Mouse (Mus musculus) kidney, adult 2 months (tissue): ENCODE data around the gene Zfp9. TPM values are rescaled to one million over a fixed set of nuclear protein-coding genes. Genes with fewer than 3 reads are reported as not detected.

Experiments
- DNase-seq: peaks from one replicate; pipeline ENCODE4 v3.0.0; 2021
- H3K27ac ChIP-seq: fragments of 200-500 bp; 2 replicates; pipeline ENCODE4 v1.5.1; 2012; ENCODE audit warnings: low read depth, low read length, control low read depth, inconsistent platforms; ENCODE audit not compliant: insufficient read depth
- H3K27me3 ChIP-seq: fragments of 200-500 bp; replicated peaks from 2 replicates; pipeline ENCODE4 v1.6.1; 2012; ENCODE audit warnings: mild to moderate bottlenecking, moderate library complexity, low read length, inconsistent platforms; ENCODE audit not compliant: control insufficient read depth, insufficient read depth
- H3K36me3 ChIP-seq: fragments of 200-500 bp; 2 replicates; pipeline ENCODE4 v1.6.1; 2012; ENCODE audit warnings: mild to moderate bottlenecking, moderate library complexity, low read length, inconsistent platforms; ENCODE audit not compliant: control insufficient read depth, insufficient read depth
- H3K4me1 ChIP-seq: fragments of 200-500 bp; 2 replicates; pipeline ENCODE4 v1.6.1; 2011; ENCODE audit warnings: low read length; ENCODE audit not compliant: control insufficient read depth, insufficient read depth
- H3K4me3 ChIP-seq: fragments of 200-500 bp; 2 replicates; pipeline ENCODE4 v1.5.1; 2011; ENCODE audit warnings: mild to moderate bottlenecking, low read depth, low read length, control low read depth; ENCODE audit not compliant: insufficient read depth
- CTCF ChIP-seq: fragments of 200-500 bp; conservative IDR thresholded peaks from 2 replicates; pipeline ENCODE4 v1.5.1; 2011; ENCODE audit warnings: low read depth, mild to moderate bottlenecking, control low read depth, low read length, moderate library complexity, mixed read lengths; ENCODE audit not compliant: insufficient read depth, insufficient read length
- POLR2A ChIP-seq: fragments of 200-500 bp; IDR thresholded peaks from one replicate; pipeline ENCODE4 v1.6.1; 2011; ENCODE audit warnings: low read depth, low read length, control low read depth
- WGBS: fragments of 180-500 bp; shearing (Covaris S2); methylation state at CpG from one replicate; pipeline ENCODE4 v1.1.7; 2018; 5-methylcytosine and 5-hydroxymethylcytosine counted together
- polyA plus RNA-seq: library from polyadenylated mRNA; depleted of rRNA; stranded (reverse); fragments of >200 nt; gene quantifications from 2 replicates; pipeline ENCODE4 v1.2.3, GENCODE M21; 2012

Gene Zfp9
- polyA plus RNA-seq, 1 experiment: 0.66 TPM

- Histone ChIP-seq H3K27ac (no peak overlapping the region), H3K4me3 (no peak overlapping the region), H3K27me3 (no peaks in the 10 kb centered on the region), H3K36me3 (no peaks in the 10 kb centered on the region), H3K4me1 (no peaks in the 10 kb centered on the region)
- 83% methylated on average over 15 of the region's 15 CpGs for WGBS
- DNase-seq: no peak
- TF ChIP-seq CTCF (no peak), POLR2A (no peak)
Measured at GRCm38 (mm10) chr6:118462069-118462705, 16.9 kb downstream of the Zfp9 start.

- Histone ChIP-seq H3K27me3 (no peaks in the 10 kb centered on the region), H3K36me3 (no peaks in the 10 kb centered on the region), H3K27ac (no peak overlapping the region), H3K4me1 (no peaks in the 10 kb centered on the region), H3K4me3 (no peak overlapping the region)
- 96% methylated on average over 1 of the region's 1 CpGs for WGBS
- no peak for DNase-seq
- TF ChIP-seq POLR2A: no peak
- no peak for TF ChIP-seq CTCF
Measured at GRCm38 (mm10) chr6:118457726-118458125, 21.4 kb downstream of the Zfp9 start.

- peak; percentile 91 for DNase-seq
- Histone ChIP-seq H3K27ac (peak within 1 kb of the TSS; percentile 33; the same call in 1 of the 2 replicates), H3K36me3 (no peaks in the 10 kb centered on the region), H3K4me1 (no peaks in the 10 kb centered on the region), H3K4me3 (peak within 1 kb of the TSS; percentile 64), H3K27me3 (no peaks in the 10 kb centered on the region)
- WGBS: under 1% methylated on average over 43 of the region's 43 CpGs
- TF ChIP-seq CTCF: peak; percentile 35
- TF ChIP-seq POLR2A: no peak
Measured at GRCm38 (mm10) chr6:118455042-118455631, 24.0 kb downstream of the Zfp9 start, which contains the start of gene Zfp248. Zfp248 (minus strand) TSS chr6:118455528.

- H3K27ac ChIP-seq: no peak overlapping the region
- H3K4me1 ChIP-seq: no peaks in the 10 kb centered on the region
- DNase-seq: no peak
- H3K36me3 ChIP-seq: no peaks in the 10 kb centered on the region
- peak overlapping the region; percentile 16; the same call in 1 of the 2 replicates for H3K4me3 ChIP-seq
- TF ChIP-seq CTCF (no peak), POLR2A (no peak)
- no peaks in the 10 kb centered on the region for H3K27me3 ChIP-seq
- WGBS: 32% methylated on average over 8 of the region's 8 CpGs
Measured at GRCm38 (mm10) chr6:118454452-118454851, 24.7 kb downstream of the Zfp9 start.

- Histone ChIP-seq H3K4me3 (no peak overlapping the region), H3K4me1 (no peaks in the 10 kb centered on the region), H3K36me3 (peaks cover 8% of the 10 kb centered on the region), H3K27ac (no peak overlapping the region), H3K27me3 (no peaks in the 10 kb centered on the region)
- WGBS: 94% methylated on average over 4 of the region's 4 CpGs
- DNase-seq: no peak
- TF ChIP-seq CTCF: no peak
- no peak for TF ChIP-seq POLR2A
Measured at GRCm38 (mm10) chr6:118431502-118431901, 47.6 kb downstream of the Zfp9 start.

GRCm38 (mm10) chr6:118426666-118427065 is 52.5 kb downstream of the Zfp9 start:
- Histone ChIP-seq H3K4me3 (no peak overlapping the region), H3K27me3 (no peaks in the 10 kb centered on the region), H3K4me1 (no peaks in the 10 kb centered on the region), H3K36me3 (peaks cover 8% of the 10 kb centered on the region), H3K27ac (no peak overlapping the region)
- no peak for DNase-seq
- 91% methylated on average over 1 of the region's 1 CpGs for WGBS
- TF ChIP-seq CTCF (no peak), POLR2A (no peak)
